Mouse (Mus musculus) erythroblast, embryonic 14.5 days (primary cell): Measurements from ENCODE around the gene Cecr2.

Experiments used
- GATA1 ChIP-seq: IDR thresholded peaks from 2 replicates; pipeline ENCODE4 v1.6.1; 2012; ENCODE audit warnings: low read length, inconsistent platforms, mixed read lengths
- TAL1 ChIP-seq: IDR thresholded peaks from 3 replicates; pipeline ENCODE4 v1.6.1; 2012; ENCODE audit warnings: low read length, inconsistent platforms, mixed read lengths

GRCm38 (mm10) chr6:120684750-120685149 is 18.6 kb downstream of the Cecr2 start:
- no peak for TF ChIP-seq GATA1
- no peak for TF ChIP-seq TAL1
